Mouse (Mus musculus): ENCODE data around the gene Trim25.

DNA sequence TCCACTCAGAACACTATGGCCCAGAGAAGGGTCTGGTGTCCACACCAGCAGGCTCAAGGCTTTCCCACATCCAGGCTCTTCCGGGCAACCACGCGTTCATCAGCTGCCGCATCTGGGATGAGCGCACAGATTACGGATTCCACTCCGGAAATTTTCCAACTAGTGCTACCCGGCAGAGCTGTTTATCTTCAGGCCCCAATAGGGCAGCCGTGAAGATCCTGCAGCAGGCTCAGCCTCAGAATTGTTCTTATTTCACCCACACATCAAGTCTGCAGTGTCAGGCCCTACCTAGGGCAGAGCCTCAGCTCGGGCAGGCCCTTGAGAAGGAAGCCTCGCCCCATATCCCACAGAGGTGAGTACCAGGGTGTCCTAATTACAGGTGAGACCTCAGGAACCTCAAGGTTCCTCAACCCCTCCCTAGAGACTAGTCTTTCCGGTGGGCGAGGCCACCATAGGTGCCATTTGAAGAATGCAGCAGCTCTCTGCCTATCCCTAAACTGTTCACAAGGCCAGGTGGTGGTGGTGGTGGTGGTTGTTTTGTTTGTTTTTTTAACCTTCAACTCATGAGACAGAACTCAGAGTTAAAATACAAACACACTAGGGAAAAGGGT, 48.4 kb upstream of the Trim25 start:
- TF ChIP-seq CTCF (IDR thresholded peaks at IDR 0.05) = no peak
- no peak for TF ChIP-seq EP300 (IDR thresholded peaks at IDR 0.05)

Measured in lung, postnatal 0 days (tissue).